Mouse (Mus musculus) lung, postnatal 0 days (tissue): ENCODE results near the gene Prkag2. TPM values are rescaled to one million over a fixed set of nuclear protein-coding genes. Genes with fewer than 3 reads are reported as not detected.

Source experiments
- ATAC-seq: fragments of 200-750 bp; cut with Nextera tagmentation; 2 replicates; pipeline ENCODE4 v1.8.0; 2017; ENCODE audit warnings: moderate library complexity
- DNase-seq: peaks from one replicate; pipeline ENCODE4 v3.0.0-alpha.2; 2016; ENCODE audit warnings: low spot score
- H3K27ac ChIP-seq: fragments of 300-500 bp; sonication (generic); 2 replicates; pipeline ENCODE4 v1.5.1; 2014; ENCODE audit warnings: antibody characterized with exemption, mild to moderate bottlenecking, low read length, mixed read lengths
- H3K27me3 ChIP-seq: fragments of 300-500 bp; sonication (generic); replicated peaks from 2 replicates; pipeline ENCODE4 v1.6.1; 2014; ENCODE audit warnings: low read length, mixed read lengths; ENCODE audit not compliant: insufficient read depth
- H3K36me3 ChIP-seq: fragments of 300-500 bp; sonication (generic); 2 replicates; pipeline ENCODE4 v1.6.1; 2014; ENCODE audit warnings: low read length, mixed read lengths; ENCODE audit not compliant: insufficient read depth
- H3K4me1 ChIP-seq: fragments of 300-500 bp; sonication (generic); 2 replicates; pipeline ENCODE4 v1.6.1; 2014; ENCODE audit warnings: antibody characterized with exemption, low read depth, low read length, mixed read lengths; ENCODE audit not compliant: insufficient read depth
- H3K4me2 ChIP-seq: fragments of 300-500 bp; sonication (generic); replicated peaks from 2 replicates; pipeline ENCODE4 v1.6.1; 2014; ENCODE audit warnings: low read depth, mild to moderate bottlenecking, low read length, moderate library complexity, mixed read lengths
- H3K4me3 ChIP-seq: fragments of 300-500 bp; sonication (generic); 2 replicates; pipeline ENCODE4 v1.5.1; 2014; ENCODE audit warnings: low read depth, low read length
- H3K9ac ChIP-seq: fragments of 300-500 bp; sonication (generic); replicated peaks from 2 replicates; pipeline ENCODE4 v1.6.1; 2014; ENCODE audit warnings: low read depth, mild to moderate bottlenecking
- H3K9me3 ChIP-seq: fragments of 300-500 bp; sonication (generic); 2 replicates; pipeline ENCODE4 v1.6.1; 2016; ENCODE audit warnings: low read length, mixed read lengths
- CTCF ChIP-seq: IDR thresholded peaks from 2 replicates; pipeline ENCODE4 v1.5.1; 2016; ENCODE audit warnings: antibody characterized with exemption, mild to moderate bottlenecking
- EP300 ChIP-seq: IDR thresholded peaks from 2 replicates; pipeline ENCODE4 v1.6.1; 2016; ENCODE audit warnings: antibody characterized with exemption, mild to moderate bottlenecking, control low read depth
- WGBS: fragments of 180-500 bp; shearing (Covaris S2); extraction: QIAGEN DNeasy Blood & Tissue Kit; methylation state at CpG from one replicate; pipeline ENCODE4 v1.1.7; 2014; 5-methylcytosine and 5-hydroxymethylcytosine counted together
- polyA plus RNA-seq: library from polyadenylated mRNA; unstranded; fragments of >200 nt; fragmentation: Nextera tagmentation; extraction: Ambion mirVana; gene quantifications from 2 replicates; pipeline ENCODE4 v1.2.1, GENCODE M21; 2015

Prkag2 gene
- polyA plus RNA-seq, 1 experiment from 2014 or later = 16.2 TPM

DNA sequence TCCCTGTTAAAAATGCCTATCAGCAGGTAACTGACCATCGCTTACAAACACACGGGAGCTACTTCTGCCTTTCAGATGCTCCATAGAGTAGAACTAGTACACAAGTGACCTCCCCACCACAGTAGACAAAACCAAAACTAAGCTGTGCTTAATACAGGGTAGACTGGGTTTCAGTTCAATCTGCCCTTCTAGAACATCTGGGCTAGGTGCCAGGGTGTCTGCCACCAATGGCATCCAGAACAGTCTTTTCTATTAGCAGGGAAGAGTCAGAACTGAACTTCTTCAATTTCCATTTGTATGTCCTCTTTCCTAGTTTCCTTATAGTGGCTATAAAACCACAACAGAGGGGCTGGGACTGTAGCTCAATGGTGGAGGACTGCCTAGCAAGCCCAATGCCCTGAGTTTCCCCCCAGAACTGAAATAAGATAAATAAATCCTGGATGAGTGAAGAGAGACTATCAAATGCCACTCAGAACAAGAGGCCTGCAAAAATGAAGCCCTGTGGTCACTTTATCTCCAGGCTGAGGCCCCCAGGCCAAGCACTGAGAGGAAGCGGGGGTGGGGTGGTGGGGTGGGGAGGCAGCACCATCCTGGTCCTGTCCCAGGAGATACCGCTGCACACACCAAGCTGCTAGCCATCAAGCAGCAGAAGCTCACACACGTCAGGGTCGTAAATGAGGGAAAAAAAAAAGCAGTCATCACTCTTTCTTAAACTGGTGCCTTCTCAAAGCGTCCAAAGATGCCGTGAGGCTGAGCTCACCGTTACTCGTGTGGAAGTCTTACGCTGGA lies 222.4 kb downstream of the Prkag2 start:
- Histone ChIP-seq H3K9ac (no peak overlapping the region), H3K4me2 (no peak overlapping the region), H3K27ac (no peak overlapping the region), H3K36me3 (no peaks in the 10 kb centered on the region), H3K9me3 (no peaks in the 10 kb centered on the region), H3K27me3 (no peaks in the 10 kb centered on the region), H3K4me1 (no peaks in the 10 kb centered on the region), H3K4me3 (no peak overlapping the region)
- no peak for TF ChIP-seq EP300
- TF ChIP-seq CTCF = no peak
- ATAC-seq = no peak
- WGBS = 71% methylated on average over 11 of the region's 11 CpGs
- no peak for DNase-seq

DNA sequence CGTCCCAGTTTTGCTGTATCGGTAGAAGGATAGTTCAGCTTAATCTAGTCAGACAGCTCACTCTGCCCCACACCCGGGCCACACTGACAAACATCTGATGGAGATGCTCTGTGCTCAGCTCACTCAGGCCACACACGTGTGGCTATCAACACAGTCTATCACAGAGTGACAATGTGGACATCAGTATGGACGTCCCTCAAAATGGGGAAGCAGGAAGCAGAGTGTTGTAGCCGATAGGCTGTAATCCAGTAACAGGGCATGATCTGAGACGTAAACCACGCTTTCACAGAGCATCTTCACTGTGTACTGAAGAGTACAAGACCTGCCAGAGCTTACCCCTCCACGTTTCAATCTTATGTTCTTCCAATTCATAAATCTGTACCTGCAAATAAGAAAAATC lies 223.8 kb downstream of the Prkag2 start:
- Histone ChIP-seq H3K4me2 (no peak overlapping the region), H3K27me3 (no peaks in the 10 kb centered on the region), H3K36me3 (no peaks in the 10 kb centered on the region), H3K4me1 (no peaks in the 10 kb centered on the region), H3K9me3 (no peaks in the 10 kb centered on the region), H3K4me3 (no peak overlapping the region), H3K9ac (no peak overlapping the region), H3K27ac (no peak overlapping the region)
- DNase-seq (no peak), ATAC-seq (no peak)
- WGBS = 78% methylated on average over 9 of the region's 9 CpGs
- TF ChIP-seq EP300 (no peak), CTCF (no peak)

DNA sequence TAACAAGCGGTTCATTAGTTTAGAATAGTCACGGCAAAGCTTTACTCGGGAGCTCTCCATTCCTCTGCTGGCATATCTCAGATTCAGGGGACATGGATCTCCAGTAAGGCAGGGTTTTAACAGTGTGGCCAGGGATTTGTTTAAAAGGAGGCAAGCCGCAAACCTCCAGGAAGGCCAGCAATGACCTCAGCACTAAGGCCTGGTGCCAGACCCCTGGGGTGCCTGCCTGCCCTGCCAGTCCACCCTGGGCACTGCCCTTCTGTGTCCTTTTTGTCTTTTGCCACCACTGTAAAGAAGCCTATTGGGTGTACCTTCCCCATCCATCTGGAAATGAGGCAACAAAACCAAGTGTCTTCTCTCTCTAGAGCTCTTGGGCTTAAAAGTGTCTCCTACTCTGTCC lies 226.3 kb downstream of the Prkag2 start:
- WGBS = 78% methylated on average over 4 of the region's 4 CpGs
- Histone ChIP-seq H3K9me3 (no peaks in the 10 kb centered on the region), H3K4me1 (no peaks in the 10 kb centered on the region), H3K27me3 (no peaks in the 10 kb centered on the region), H3K27ac (no peak overlapping the region), H3K4me3 (no peak overlapping the region), H3K4me2 (no peak overlapping the region), H3K9ac (no peak overlapping the region), H3K36me3 (no peaks in the 10 kb centered on the region)
- TF ChIP-seq CTCF (no peak), EP300 (no peak)
- ATAC-seq = no peak
- DNase-seq = no peak

DNA sequence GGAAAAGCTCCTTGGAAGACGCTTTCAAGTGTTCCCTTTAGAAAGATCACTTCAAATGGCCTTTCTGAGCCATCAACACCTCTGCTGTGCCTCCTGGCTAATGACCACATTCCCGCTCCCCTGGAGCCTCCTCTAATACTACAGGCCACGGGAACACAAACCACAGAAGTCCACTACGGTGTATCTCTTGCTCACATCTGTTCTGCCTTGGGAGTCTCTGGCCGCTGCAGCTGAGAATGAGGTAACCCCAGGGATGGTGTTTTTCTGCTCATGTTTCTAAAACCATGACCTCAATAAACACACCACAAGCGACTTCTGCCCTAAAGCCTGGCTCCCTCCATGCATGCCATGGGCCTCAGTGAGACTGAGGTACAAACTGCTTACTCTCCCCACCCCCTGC lies 227.2 kb downstream of the Prkag2 start:
- DNase-seq (no peak), ATAC-seq (no peak)
- Histone ChIP-seq H3K27ac (no peak overlapping the region), H3K4me1 (no peaks in the 10 kb centered on the region), H3K27me3 (no peaks in the 10 kb centered on the region), H3K4me3 (no peak overlapping the region), H3K9ac (no peak overlapping the region), H3K9me3 (no peaks in the 10 kb centered on the region), H3K36me3 (no peaks in the 10 kb centered on the region), H3K4me2 (no peak overlapping the region)
- TF ChIP-seq CTCF = no peak
- no peak for TF ChIP-seq EP300
- WGBS = 59% methylated on average over 6 of the region's 6 CpGs

DNA sequence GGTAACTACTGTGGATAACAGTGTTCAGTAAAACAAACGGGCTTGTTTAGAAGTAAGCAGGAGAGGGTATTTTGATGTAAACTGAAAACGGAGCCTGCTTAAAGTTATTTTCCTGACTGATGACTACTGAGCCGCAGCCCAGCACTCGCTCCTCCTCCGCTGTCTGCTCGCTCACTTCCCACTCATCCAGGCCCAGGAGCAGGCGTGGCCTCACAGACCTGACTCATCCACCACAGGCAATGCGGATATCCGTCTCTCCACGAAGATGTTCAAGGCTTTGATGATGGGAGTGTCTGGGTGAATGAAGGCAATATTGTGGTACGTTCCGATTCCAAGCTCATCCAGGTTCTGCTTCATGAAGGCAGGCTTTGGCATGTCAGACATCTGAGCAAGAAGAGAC lies 229.2 kb downstream of the Prkag2 start:
- Histone ChIP-seq H3K9me3 (no peaks in the 10 kb centered on the region), H3K4me1 (no peaks in the 10 kb centered on the region), H3K27me3 (no peaks in the 10 kb centered on the region), H3K4me3 (no peak overlapping the region), H3K36me3 (no peaks in the 10 kb centered on the region; the same call in 1 of the 2 replicates), H3K27ac (no peak overlapping the region), H3K4me2 (no peak overlapping the region), H3K9ac (no peak overlapping the region)
- DNase-seq (peak; percentile 13), ATAC-seq (no peak)
- TF ChIP-seq CTCF (no peak), EP300 (no peak)
- 82% methylated on average over 12 of the region's 12 CpGs for WGBS

DNA sequence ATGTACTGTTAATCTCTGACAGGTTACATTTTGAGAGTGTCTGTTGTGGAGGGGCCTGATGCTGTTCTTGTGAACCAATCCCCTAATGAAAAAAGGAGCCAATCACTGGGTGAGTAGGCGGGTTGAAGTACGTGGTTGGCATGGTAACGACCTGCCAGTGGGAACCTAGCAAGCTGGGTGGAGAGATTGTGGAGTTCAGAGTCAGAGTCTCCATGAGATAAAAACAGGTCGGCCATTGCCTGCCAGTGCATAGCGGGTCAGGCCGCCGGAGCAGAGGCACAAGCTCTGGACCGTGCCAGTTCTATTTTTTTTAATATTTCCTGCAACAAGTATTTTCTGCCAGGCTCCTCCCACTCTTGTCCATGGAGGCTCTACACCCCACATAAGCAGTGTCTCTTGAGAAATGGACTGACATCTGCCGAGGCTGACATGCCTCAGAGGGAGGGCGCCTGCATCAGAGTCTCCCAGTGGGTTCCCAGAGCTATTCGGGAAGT lies 230.6 kb downstream of the Prkag2 start:
- no peak overlapping the region for H3K9ac ChIP-seq
- 49% methylated on average over 11 of the region's 11 CpGs for WGBS
- peak; percentile 50 for ATAC-seq

More for the DNA sequence above, 230.6 kb downstream of the Prkag2 start:
- DNase-seq = peak; percentile 49
- H3K4me3 ChIP-seq = no peak overlapping the region
- no peaks in the 10 kb centered on the region for H3K27me3 ChIP-seq
- no peaks in the 10 kb centered on the region for H3K4me1 ChIP-seq
- no peaks in the 10 kb centered on the region for H3K9me3 ChIP-seq
- H3K4me2 ChIP-seq = no peak overlapping the region
- H3K27ac ChIP-seq = no peak overlapping the region
- TF ChIP-seq CTCF (no peak), EP300 (no peak)
- H3K36me3 ChIP-seq = no peaks in the 10 kb centered on the region; the same call in 1 of the 2 replicates
